Mouse (Mus musculus): ENCODE measurements at regions not wholly inside any gene's neighbourhood (a gene's known extent, or its start where the extent isn't known, plus 50 kb on each side); places are given as distances from the start of the nearest gene placed in this dataset.
"Not testable (repeated sequence)": the region's sequence is repeated elsewhere in the genome, so short reads cannot be mapped to it uniquely, and the experiment has no call there.

DNA sequence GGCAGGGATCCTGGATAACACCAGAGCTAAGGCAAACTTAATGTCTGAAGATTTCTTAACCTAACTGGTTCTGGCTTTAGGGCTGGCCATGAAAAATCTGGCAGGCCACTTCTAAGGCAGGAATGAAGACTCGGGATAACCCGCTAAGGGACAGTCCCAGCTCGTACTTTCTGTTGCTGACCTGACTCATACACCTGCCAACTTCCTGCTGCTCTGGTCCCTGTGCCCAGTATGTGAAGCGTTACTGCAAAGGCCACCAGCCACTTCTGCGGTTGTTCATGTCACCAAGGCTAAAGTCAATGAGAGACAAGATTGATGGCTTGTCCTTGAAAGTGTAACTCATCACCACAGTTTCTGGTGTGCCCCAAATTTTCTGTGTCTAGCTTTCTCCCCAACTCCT, 125.3 kb upstream of the Arid1b start:
- DNase-seq (ENCODE audit: low spot score in 2 of 2) = no peak

DNA sequence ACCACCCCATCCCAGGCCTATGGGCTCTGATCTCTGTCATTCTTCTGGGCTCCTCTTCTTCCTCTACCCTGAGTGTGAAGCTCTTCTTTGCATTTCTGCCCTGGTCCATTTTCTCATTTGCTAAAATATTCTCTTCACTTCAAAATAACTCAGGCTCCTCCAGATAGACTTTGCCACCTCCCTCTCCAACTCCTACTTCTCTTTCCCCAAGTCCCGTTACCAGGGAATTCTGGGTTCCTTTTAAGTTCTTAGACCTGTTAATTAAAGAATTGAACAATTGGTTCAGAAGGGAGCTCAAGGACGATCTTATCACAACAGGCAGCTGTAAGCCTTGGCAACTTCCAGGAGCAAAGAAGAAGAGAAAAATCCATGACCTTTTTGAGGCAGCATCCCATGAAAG, 122.9 kb upstream of the Arid1b start:
- no peak for DNase-seq (ENCODE audit: low spot score in 2 of 2)

DNA sequence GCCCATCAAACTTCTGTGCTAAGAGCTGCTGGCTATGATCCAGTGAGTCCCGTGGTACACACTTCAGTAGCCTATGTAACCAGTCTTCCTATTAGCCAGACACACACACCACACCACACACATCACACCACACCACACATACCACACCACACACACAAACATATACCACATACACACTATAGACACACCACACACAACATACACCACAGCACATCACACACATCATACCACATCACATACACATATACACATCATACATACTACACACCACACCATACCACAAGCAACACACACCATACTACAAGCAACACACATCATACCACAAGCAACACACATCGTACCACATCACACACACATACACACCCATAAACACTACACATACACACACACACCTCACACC, 119.7 kb upstream of the Arid1b start:
- DNase-seq (ENCODE audit: low spot score in 2 of 2) = no peak

DNA sequence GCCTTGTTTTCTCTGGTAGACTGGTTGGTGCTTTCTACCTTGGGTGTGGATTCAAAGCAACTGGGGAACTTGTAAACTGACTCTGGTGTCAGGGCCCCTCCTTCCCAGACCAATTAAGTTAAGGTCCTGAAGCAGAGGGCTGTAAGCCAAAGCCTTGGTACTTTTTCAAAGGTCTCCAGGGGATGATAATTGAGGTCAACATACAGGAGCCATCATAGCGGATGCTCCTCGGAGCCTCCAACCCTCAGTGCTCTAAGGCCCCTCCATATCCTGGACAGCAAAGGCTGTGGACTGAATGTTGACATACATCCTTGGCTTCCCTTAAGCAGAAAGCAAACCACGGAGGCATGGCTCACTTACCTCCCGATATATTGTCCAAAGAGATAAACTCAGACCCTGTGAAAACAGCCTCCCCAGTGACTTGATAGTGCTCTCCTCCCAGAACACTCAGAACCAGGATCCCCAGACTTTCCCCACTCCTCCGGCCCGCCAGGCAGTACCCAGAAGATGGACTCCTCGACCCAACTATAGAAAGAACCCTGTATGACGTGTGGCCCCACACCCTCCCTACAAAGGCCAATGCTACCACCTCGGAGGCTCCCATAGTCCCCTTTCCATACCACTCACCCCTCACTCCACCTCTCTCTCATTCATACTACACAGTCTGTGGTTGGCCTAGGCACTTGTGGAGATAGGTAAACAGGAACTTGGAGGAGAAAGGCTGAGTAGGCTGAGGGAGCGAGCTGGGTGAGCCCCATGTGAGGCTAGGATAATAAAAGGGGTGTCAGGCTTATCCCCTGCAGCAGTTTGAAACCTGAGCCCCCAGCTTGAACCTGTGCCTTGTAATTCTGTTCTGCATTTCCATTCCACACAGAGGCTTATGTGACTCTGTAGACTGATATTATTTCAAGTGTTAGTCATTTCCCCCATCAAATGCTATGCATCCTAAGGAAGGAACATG, 118.8 kb upstream of the Arid1b start:
- DNase-seq (ENCODE audit: low spot score in 2 of 2) = no peak

DNA sequence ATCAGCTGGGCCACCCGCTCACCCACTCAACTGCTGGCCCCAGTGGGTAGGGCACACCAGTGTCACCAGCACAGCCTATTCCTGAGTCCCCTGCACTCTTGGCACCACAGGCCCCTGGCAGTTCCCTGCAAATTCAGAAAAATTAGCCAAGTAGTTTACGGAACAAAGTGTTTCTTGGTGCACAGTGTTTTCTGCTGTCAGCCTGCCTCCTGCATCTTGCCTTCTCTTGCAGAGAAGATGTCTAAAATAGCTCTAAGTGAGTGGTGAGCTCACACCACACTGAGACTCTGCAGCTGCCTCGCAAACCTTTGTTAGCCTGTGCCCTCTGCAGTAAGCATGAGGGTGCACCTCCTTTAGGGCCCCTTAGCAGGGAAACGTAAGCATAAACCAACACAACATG, 117.7 kb upstream of the Arid1b start:
- no peak for DNase-seq (ENCODE audit: low spot score in 2 of 2)

DNA sequence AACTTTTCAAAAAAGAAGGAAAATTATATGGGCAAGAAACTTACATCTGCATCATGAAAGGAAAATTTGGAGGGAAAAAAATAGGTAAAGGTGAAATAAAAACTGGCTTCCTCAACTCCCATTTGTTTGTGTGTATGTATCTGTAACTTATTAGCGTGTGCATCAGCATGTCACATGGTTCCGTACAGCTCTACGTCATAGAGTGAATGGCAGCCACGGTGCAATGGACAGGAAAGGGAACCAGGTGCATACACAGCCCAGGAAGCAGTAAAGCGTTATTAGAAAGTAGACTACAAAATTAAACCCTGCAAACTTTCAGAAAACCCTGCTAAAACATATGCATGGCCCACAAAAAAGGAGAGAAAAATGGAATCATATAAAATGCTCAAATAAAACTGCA, 112.7 kb upstream of the Arid1b start:
- no peak for DNase-seq (ENCODE audit: low spot score in 2 of 2)

DNA sequence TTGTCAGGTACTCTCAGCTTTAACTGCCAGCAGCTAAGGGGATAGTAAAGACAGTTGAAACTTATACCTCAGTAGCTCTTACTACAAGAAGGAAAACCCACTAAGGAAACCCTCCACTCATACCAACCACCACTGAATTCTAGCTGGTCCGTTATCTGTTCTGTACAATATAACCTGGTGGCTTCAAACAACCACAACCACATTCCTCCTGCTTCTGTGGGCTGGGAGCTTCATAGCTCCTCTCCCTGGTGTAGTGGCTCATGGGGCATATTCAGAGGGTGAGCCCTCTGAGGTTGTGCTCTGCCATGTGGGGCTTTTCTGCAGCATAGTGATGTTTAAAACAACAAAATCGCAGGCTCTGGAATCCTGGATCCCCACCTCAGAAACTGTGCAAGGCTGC, 110.0 kb upstream of the Arid1b start:
- DNase-seq (ENCODE audit: low spot score in 2 of 2) = no peak

DNA sequence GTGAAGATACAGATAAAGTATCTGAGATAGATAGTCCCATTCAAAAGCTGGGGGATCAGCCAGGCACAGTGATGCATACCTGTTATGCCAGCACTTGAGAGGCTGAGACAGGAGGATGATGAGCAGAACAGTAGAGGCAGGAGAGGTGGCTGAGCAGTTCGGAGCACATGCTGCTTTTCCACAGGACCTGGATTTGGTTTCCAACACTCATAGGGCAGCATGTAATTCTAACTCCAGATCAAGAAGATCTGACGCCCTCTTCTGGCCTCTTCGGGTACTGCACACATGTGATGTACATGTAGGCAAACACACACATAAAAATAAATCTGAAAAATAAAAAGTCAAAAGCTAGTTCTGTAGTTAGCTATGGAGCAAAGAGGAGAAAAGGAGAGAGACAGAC, 109.4 kb upstream of the Arid1b start:
- no peak for DNase-seq (ENCODE audit: low spot score in 2 of 2)

DNA sequence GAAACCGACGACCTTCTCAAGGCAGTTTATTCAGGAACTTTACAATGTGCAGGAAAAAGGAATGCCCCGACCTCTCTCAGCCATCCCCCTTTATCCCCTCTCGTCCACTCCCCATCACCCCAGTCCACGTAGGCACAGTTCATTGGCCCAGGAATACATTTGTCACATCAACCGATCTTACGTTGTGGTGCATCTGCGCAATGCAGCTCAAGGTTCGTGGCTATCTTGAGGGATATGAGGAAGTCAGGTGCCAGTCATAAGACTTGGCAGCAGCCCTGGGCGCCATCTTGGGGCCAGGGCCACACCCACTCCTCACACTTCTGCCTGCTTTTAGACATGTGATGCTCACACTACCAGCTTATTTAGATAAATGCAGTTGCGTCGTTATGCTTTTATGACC, 106.8 kb upstream of the Arid1b start:
- DNase-seq (ENCODE audit: low spot score in 2 of 2) = not testable (repeated sequence)

DNA sequence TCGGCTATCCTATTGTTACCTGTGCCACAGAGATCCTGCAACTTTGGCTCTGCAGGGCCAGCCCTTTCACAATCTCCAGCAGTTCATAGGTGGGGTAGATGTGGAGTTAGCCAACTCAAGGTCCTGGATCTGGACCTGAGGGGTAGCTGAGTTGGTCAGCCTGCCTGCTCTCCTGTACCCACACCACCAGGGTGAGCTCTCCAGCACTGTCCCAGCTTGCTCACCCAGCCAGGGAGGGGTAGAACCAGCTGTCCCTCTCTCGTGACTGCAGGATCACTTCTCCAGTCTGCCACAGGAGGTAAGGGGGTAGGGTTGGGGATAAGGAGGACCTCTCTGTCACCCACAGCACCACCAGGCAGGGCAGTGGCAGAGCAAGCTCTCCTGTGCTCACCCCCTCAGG, 104.6 kb upstream of the Arid1b start:
- no peak for DNase-seq (ENCODE audit: low spot score in 2 of 2)

DNA sequence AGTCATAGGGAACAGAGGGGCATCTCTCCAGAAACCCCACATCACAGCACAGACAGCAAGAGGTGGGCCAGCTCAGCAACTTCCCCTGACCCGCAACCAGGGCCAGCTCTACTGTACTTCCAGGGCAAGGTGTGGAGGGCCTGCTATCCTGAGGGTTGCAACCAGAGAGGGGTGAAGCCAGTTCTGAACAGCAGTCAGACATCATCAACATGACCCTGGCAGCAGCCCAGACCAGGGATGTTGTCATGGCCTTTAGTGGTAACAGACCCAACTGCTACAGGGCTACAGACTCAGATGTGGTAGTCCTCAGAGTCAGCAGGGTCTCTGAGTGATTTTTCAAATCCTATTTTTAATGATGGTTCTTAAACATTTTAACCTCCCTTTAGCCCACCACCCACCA, 104.0 kb upstream of the Arid1b start:
- DNase-seq (ENCODE audit: low spot score in 2 of 2) = no peak

DNA sequence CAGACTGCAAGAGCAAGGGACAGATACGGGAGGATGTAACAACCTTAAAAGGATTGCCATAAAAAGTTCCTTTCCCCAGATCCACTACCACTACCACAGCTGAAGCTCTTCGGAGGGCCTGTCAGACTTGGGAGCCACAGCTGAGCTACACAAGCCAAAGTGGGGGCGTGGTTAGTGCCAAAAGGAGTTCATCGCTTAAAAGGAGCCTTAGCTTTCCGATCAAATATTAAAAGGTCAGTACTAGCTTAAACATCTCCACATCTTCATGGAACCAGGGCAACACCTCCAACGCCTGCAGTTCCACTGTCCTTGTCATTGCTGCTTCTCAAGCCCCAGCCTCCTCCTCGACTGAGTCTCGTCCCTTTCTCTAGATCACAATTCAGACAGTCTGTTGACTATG, 102.6 kb upstream of the Arid1b start:
- DNase-seq (ENCODE audit: low spot score in 2 of 2) = no peak

DNA sequence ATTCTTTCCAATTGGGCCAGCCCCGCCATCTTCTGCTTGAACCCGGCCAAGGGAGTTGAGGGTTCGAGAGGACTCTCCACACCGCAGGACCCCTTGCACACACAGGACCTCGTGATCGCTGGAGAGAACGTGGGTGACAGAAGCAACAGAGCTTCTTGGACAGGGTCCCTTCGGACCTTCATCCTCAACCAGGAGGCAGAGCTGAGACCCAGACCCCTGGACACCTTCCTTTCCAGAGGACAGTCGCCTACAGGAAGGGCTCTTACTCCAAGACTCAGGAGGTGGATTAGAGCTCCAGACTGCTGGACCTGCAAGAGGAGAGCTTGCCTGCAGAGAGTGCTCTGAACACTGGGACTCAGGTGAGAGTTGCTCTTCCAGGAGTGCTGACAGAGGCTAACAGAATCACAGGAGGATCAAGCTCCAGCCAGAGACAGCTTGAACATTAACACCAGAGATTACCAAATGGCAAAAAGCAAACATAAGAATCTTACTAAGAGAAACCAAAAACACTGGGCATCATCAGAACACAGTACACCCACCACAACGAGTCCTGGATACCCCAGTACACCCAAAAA, 99.3 kb upstream of the Arid1b start:
- DNase-seq (ENCODE audit: low spot score in 2 of 2) = not testable (repeated sequence)

DNA sequence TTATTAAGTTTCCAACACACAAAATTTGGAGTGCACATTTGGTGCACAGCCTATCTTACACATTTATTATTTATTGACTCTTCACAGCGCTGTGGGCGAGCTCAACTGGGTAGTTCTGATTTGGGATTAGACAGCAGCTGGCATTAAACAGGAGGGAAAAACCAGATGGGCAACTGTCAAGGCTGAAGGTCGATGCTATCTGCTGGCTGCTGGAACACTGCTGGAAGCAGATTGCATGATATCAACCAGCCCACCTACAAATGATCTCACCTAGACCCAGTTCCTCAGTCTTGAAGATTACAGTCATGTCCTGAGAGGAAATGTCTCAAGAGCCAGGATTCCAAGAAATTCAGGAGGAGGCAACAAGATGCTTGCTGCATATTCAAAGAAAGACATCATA, 91.0 kb upstream of the Arid1b start:
- no peak for DNase-seq (ENCODE audit: low spot score in 2 of 2)

DNA sequence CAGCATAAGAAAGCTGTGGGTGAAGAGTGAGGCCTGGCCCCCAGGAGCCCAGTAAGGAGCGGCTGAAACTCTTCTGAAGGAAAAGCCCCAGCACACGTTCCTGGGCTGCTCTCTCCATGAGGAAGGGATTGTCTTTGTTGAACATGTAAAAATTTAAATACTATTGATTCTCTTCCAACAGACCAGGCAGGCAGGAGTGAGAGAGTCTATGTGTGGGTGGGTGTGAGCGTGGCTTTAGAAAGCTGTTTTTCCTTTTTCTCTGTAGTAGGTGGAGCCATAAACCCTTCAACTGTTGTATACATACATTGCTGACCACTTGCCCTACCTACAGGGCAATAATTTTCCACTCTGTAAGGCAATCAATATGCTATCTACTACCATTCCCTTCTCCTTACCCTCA, 87.6 kb upstream of the Arid1b start:
- DNase-seq (ENCODE audit: low spot score in 2 of 2) = no peak

DNA sequence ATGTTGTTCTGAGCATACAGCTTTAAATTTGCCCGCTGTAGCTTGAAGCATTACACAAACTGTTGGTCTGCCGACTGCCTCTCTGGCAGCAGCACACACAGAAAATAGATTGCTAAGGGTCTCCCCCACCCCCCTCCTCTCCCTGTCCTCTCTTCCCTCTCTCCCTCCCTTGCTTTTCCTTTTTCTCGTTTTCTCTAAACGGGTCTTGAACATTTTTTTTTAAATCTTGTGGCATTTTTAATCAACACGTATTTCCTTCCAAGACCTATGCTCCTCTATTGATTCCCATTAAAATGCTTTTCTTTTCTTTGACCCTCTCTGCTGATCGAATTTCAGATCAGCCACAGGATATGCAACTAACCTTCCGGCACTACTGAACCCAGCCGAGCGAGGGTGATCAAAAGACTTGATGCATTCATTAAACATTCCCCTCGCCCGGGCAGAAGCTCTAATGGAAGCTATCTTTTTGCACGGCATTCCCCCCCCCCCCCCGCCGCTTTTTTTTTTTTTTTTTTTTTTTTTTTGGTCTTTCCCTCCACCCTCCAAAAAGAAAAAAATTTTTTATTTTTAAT, 86.9 kb upstream of the Arid1b start:
- DNase-seq (ENCODE audit: low spot score in 2 of 2) = no peak

DNA sequence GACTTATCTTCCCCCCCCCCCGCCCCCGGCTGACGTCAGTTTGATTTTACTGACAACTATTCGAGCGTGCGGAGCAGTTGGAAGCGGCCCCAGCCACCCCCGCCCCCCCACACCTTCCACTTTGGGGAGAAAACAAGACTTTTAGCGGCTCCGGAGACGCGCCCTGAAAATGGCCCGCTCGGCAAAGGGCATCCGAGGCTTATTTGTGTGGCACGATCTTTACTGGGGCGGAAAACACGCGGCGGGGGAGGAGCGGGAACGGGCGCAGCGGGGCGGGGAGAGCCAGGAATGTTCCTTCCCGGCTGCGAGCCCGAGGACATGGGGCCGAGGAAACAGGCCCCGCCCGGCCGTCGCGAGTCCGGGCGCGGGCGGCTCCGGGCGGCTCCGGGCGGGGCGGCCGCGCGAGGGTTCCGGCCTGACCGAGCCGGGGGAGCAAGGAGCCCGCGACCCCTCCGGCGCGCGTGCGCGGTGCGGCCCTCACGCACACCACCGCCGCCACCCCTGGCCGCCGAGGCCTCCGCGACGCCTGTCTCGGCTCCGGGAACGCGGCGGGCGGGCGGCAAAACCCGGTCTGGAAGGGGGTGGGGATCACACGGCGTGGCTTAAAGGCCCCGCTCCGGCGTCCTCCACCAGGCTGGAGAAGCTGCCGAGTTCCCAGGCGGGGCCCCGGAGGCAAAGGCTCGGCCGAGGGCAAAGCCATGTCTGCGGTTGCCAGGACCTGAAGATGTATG, 86.1 kb upstream of the Arid1b start:
- peak; percentile 92 to 95 for DNase-seq (ENCODE audit: low spot score in 2 of 2)

DNA sequence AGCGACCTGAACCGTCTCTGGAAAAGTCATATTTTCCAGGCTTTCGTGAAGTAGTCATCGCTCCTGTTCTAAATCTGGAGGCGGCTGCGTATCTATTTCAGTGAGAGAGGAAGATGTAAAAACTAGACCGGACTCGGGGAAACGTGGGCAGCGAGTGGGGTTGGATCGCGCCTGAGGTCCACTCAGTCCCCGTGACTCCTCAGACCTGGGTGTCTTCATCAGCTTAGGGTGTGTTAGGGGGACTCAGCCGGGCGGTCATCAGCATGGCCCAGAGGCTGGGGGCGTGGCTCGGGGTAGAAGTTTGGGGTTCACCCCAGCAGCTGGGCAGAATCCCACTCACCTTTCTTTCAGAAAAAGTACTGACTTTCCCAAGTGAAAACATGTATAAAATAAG, 85.6 kb upstream of the Arid1b start:
- no peak for DNase-seq (ENCODE audit: low spot score in 2 of 2)

DNA sequence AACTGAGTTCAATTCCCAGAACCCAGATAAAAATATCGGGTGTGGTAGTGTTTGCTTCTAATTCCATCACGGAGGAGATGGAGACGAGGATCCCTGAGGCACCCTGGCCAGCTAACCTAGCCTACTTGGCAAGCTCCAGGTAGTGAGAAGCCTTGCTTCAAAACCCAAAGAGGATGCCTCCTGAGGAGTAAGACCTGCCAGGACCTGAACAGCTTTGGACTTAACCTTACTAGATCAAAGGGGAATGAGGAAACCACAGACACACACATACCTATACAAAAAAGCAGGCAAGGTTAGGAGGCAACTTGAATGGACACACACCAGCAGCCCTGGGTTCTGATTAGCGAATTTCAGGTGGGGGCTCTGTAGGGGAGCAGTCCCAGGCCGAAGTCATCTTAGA, 84.0 kb upstream of the Arid1b start:
- no peak for DNase-seq (ENCODE audit: low spot score in 2 of 2)

DNA sequence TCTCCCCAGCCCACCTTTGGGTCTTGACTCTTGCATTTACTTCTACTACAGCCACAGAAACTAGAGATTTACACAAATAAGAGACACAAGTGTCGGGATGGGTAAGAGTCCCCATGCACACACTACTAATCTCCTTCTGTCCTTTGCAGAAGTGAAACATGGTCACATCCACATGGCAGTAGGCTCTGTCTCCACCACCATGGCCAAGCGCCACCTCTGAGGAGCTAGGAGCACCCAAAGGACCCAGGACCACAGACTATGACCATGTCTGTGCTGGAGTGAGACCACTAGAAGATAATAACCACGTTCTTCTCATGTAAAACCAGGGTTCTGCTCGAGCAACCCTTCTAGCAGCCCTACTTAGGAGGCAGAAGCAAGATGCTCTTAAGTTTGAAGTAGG, 81.1 kb upstream of the Arid1b start:
- DNase-seq (ENCODE audit: low spot score in 2 of 2) = no peak

DNA sequence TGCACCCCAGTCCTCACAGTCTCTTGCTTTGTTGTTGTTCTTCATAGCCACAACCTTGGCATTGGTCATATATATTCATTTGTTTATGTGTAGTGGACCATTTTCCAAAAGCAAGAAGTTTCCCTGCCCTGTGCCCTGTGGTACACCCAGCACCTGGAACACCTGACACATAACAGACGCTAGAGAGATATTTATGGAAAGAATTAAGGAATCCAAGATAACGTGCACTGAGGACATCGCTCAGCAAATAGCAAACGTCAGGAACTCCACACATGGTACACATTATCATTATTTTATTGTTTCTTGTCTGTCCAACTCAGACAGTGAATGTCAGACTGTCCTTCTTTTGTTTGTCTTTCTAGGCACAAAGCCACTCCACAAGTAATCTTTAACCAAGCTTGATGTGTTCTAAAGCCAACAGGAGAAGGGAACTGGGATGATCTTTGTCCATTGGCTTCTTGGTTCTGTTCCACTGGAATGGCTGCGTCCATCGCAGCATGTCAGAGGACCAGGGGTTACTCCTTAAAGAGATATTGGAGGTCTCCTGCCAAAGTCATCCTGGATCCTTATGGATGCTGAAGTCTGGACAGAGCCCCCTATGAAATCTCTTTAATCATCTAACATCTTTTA, 74.2 kb upstream of the Arid1b start:
- no peak for DNase-seq (ENCODE audit: low spot score in 2 of 2)

DNA sequence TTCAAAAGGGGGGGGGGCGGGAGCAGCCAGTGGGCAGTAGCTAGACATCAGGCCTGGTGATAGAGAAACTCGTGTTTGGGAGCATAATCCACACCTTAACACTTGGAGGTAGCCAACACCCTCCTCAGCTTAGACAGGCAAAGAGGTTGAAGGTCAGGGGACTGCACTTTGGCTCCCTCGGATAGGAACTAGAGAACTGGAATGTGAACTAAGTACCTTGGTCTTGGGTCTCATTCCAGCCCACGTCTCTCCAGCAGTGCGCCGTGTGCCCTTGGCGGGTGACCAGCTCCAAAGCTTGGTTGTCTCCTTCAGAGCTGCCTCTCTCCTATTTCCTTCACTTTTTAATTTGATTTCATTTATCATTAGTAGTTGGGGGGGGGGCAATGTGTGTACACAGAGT, 73.0 kb upstream of the Arid1b start:
- DNase-seq (ENCODE audit: low spot score in 2 of 2) = no peak
